Mouse (Mus musculus): ENCODE data around the gene Olfr1411. TPM values are rescaled to one million over a fixed set of nuclear protein-coding genes. Genes with fewer than 3 reads are reported as not detected.

Gene Olfr1411
- polyA plus RNA-seq, 1 experiment, result not detected

GRCm38 (mm10) chr1:92638736-92639135 lies 44.5 kb downstream of the Olfr1411 start:
- H3K79me3 ChIP-seq (ENCODE audit: low read depth), result peaks cover 16% of the 10 kb centered on the region
- H3K27me3 ChIP-seq (ENCODE audit: control insufficient read depth, insufficient read depth, insufficient read length), result no peaks in the 10 kb centered on the region
- H3K4me3 ChIP-seq (ENCODE audit: insufficient read depth, poor library complexity, severe bottlenecking), result no peak overlapping the region
- TF ChIP-seq USF1 (IDR thresholded peaks at IDR 0.05; ENCODE audit: low read depth) (no peak), MYOD1 (IDR thresholded peaks at IDR 0.05; ENCODE audit: control insufficient read depth, insufficient read length, low read depth) (no peak), FOSL1 (IDR thresholded peaks at IDR 0.05; ENCODE audit: insufficient read depth, low read length, poor library complexity, severe bottlenecking) (no peak), MAX (IDR thresholded peaks at IDR 0.05) (no peak), CTCF (IDR thresholded peaks at IDR 0.05; ENCODE audit: control insufficient read depth, insufficient read depth, insufficient read length) (no peak)
- H3K36me3 ChIP-seq (ENCODE audit: control insufficient read depth, insufficient read depth), result peaks cover 18% of the 10 kb centered on the region
- H3K79me2 ChIP-seq (ENCODE audit: control insufficient read depth, insufficient read depth), result peaks cover 38% of the 10 kb centered on the region
- H3ac ChIP-seq (ENCODE audit: control insufficient read depth, insufficient read length, low read depth), result no peak overlapping the region

GRCm38 (mm10) chr1:92640393-92640792 lies 46.2 kb downstream of the Olfr1411 start:
- no peak overlapping the region for H3K4me3 ChIP-seq (ENCODE audit: insufficient read depth, poor library complexity, severe bottlenecking)
- H3K27me3 ChIP-seq (ENCODE audit: control insufficient read depth, insufficient read depth, insufficient read length), result no peaks in the 10 kb centered on the region
- no peak overlapping the region for H3ac ChIP-seq (ENCODE audit: control insufficient read depth, insufficient read length, low read depth)
- H3K79me3 ChIP-seq (ENCODE audit: low read depth), result peaks cover 16% of the 10 kb centered on the region
- H3K36me3 ChIP-seq (ENCODE audit: control insufficient read depth, insufficient read depth), result peaks cover 18% of the 10 kb centered on the region
- peaks cover 38% of the 10 kb centered on the region for H3K79me2 ChIP-seq (ENCODE audit: control insufficient read depth, insufficient read depth)
- TF ChIP-seq MYOG (IDR thresholded peaks at IDR 0.05; ENCODE audit: control insufficient read depth, extremely low read depth, insufficient read length), result no peak
- TF ChIP-seq MYOD1 (IDR thresholded peaks at IDR 0.05; ENCODE audit: control insufficient read depth, insufficient read length, low read depth), result no peak
- TF ChIP-seq USF1 (IDR thresholded peaks at IDR 0.05; ENCODE audit: low read depth), result no peak
- TF ChIP-seq CTCF (IDR thresholded peaks at IDR 0.05; ENCODE audit: control insufficient read depth, insufficient read depth, insufficient read length), result no peak
- no peak for TF ChIP-seq MAX (IDR thresholded peaks at IDR 0.05)
- no peak for TF ChIP-seq CEBPB (IDR thresholded peaks at IDR 0.05; ENCODE audit: low read depth)
- TF ChIP-seq FOSL1 (IDR thresholded peaks at IDR 0.05; ENCODE audit: insufficient read depth, low read length, poor library complexity, severe bottlenecking), result no peak

- peaks cover 16% of the 10 kb centered on the region for H3K79me3 ChIP-seq (ENCODE audit: low read depth)
- H3ac ChIP-seq (ENCODE audit: control insufficient read depth, insufficient read length, low read depth), result peak within 1 kb of the TSS; percentile 65
- H3K4me3 ChIP-seq (ENCODE audit: insufficient read depth, poor library complexity, severe bottlenecking), result peak within 1 kb of the TSS; percentile 78
- peaks cover 38% of the 10 kb centered on the region for H3K79me2 ChIP-seq (ENCODE audit: control insufficient read depth, insufficient read depth)
- no peak for TF ChIP-seq CTCF (IDR thresholded peaks at IDR 0.05; ENCODE audit: control insufficient read depth, insufficient read depth, insufficient read length)
- no peak for TF ChIP-seq USF1 (IDR thresholded peaks at IDR 0.05; ENCODE audit: low read depth)
- TF ChIP-seq MAX (IDR thresholded peaks at IDR 0.05), result no peak
- TF ChIP-seq FOSL1 (IDR thresholded peaks at IDR 0.05; ENCODE audit: insufficient read depth, low read length, poor library complexity, severe bottlenecking), result no peak
- no peak for TF ChIP-seq CEBPB (IDR thresholded peaks at IDR 0.05; ENCODE audit: low read depth)
- no peak for TF ChIP-seq MYOG (IDR thresholded peaks at IDR 0.05; ENCODE audit: control insufficient read depth, extremely low read depth, insufficient read length)
- no peak for TF ChIP-seq MYOD1 (IDR thresholded peaks at IDR 0.05; ENCODE audit: control insufficient read depth, insufficient read length, low read depth)
- no peaks in the 10 kb centered on the region for H3K27me3 ChIP-seq (ENCODE audit: control insufficient read depth, insufficient read depth, insufficient read length)
- H3K36me3 ChIP-seq (ENCODE audit: control insufficient read depth, insufficient read depth), result peaks cover 16% of the 10 kb centered on the region
Measured at GRCm38 (mm10) chr1:92641514-92642272, 47.5 kb downstream of the Olfr1411 start, which contains the start of gene Cops9. Cops9 (minus strand) TSS chr1:92641985.

- Histone ChIP-seq H3K36me3 (ENCODE audit: control insufficient read depth, insufficient read depth) (peaks cover 8% of the 10 kb centered on the region), H3K79me2 (ENCODE audit: control insufficient read depth, insufficient read depth) (peaks cover 31% of the 10 kb centered on the region), H3K4me3 (ENCODE audit: insufficient read depth, poor library complexity, severe bottlenecking) (no peak overlapping the region), H3ac (ENCODE audit: control insufficient read depth, insufficient read length, low read depth) (no peak overlapping the region), H3K79me3 (ENCODE audit: low read depth) (peaks cover 16% of the 10 kb centered on the region), H3K27me3 (ENCODE audit: control insufficient read depth, insufficient read depth, insufficient read length) (no peaks in the 10 kb centered on the region)
- no peak for TF ChIP-seq MYOG (IDR thresholded peaks at IDR 0.05; ENCODE audit: control insufficient read depth, extremely low read depth, insufficient read length)
- TF ChIP-seq CEBPB (IDR thresholded peaks at IDR 0.05; ENCODE audit: low read depth), result no peak
- TF ChIP-seq FOSL1 (IDR thresholded peaks at IDR 0.05; ENCODE audit: insufficient read depth, low read length, poor library complexity, severe bottlenecking), result no peak
- TF ChIP-seq CTCF (IDR thresholded peaks at IDR 0.05; ENCODE audit: control insufficient read depth, insufficient read depth, insufficient read length), result no peak
Measured at GRCm38 (mm10) chr1:92643691-92644090, 49.5 kb downstream of the Olfr1411 start.

- Histone ChIP-seq H3K4me3 (ENCODE audit: insufficient read depth, poor library complexity, severe bottlenecking) (no peak overlapping the region), H3K79me3 (ENCODE audit: low read depth) (peaks cover 15% of the 10 kb centered on the region), H3ac (ENCODE audit: control insufficient read depth, insufficient read length, low read depth) (no peak overlapping the region), H3K27me3 (ENCODE audit: control insufficient read depth, insufficient read depth, insufficient read length) (no peaks in the 10 kb centered on the region), H3K36me3 (ENCODE audit: control insufficient read depth, insufficient read depth) (no peaks in the 10 kb centered on the region), H3K79me2 (ENCODE audit: control insufficient read depth, insufficient read depth) (peaks cover 20% of the 10 kb centered on the region)
- TF ChIP-seq MAX (IDR thresholded peaks at IDR 0.05), result no peak
- TF ChIP-seq MYOD1 (IDR thresholded peaks at IDR 0.05; ENCODE audit: control insufficient read depth, insufficient read length, low read depth), result no peak
- no peak for TF ChIP-seq FOSL1 (IDR thresholded peaks at IDR 0.05; ENCODE audit: insufficient read depth, low read length, poor library complexity, severe bottlenecking)
- TF ChIP-seq USF1 (IDR thresholded peaks at IDR 0.05; ENCODE audit: low read depth), result no peak
- TF ChIP-seq MYOG (IDR thresholded peaks at IDR 0.05; ENCODE audit: control insufficient read depth, extremely low read depth, insufficient read length), result no peak
- TF ChIP-seq CTCF (IDR thresholded peaks at IDR 0.05; ENCODE audit: control insufficient read depth, insufficient read depth, insufficient read length), result no peak
- TF ChIP-seq CEBPB (IDR thresholded peaks at IDR 0.05; ENCODE audit: low read depth), result no peak
Measured at GRCm38 (mm10) chr1:92644916-92645315, 50.7 kb downstream of the Olfr1411 start.
